Mouse (Mus musculus) forebrain, postnatal 0 days (tissue): ENCODE results near the gene Zfp148. TPM values are rescaled to one million over a fixed set of nuclear protein-coding genes. Genes with fewer than 3 reads are reported as not detected.
A peak's percentile ranks its signal among the peaks of the same experiment; 100 is the strongest.

Experiments used
- ATAC-seq: fragments of 200-750 bp; cut with Nextera tagmentation; 2 replicates; pipeline ENCODE4 v1.8.0; 2017; ENCODE audit warnings: mild to moderate bottlenecking, moderate library complexity
- DNase-seq: peaks from one replicate; pipeline ENCODE4 v3.0.0-alpha.2; 2015
- H3K27ac ChIP-seq: fragments of 300-500 bp; sonication (generic); 2 replicates; pipeline ENCODE4 v1.5.1; 2014; ENCODE audit warnings: low read depth, mild to moderate bottlenecking, antibody characterized with exemption, low read length, moderate library complexity, mixed read lengths
- H3K27me3 ChIP-seq: fragments of 300-500 bp; sonication (generic); 2 replicates; pipeline ENCODE4 v1.6.1; 2014; ENCODE audit warnings: mild to moderate bottlenecking, low read length, mixed read lengths; ENCODE audit not compliant: insufficient read depth
- H3K36me3 ChIP-seq: fragments of 300-500 bp; sonication (generic); 2 replicates; pipeline ENCODE4 v1.6.1; 2014; ENCODE audit warnings: mild to moderate bottlenecking, moderate library complexity; ENCODE audit not compliant: insufficient read depth
- H3K4me1 ChIP-seq: fragments of 300-500 bp; sonication (generic); 2 replicates; pipeline ENCODE4 v1.6.1; 2014; ENCODE audit warnings: antibody characterized with exemption; ENCODE audit not compliant: insufficient read depth
- H3K4me2 ChIP-seq: fragments of 300-500 bp; sonication (generic); 2 replicates; pipeline ENCODE4 v1.6.1; 2014; ENCODE audit warnings: low read depth, mild to moderate bottlenecking, moderate library complexity
- H3K4me3 ChIP-seq: fragments of 300-500 bp; sonication (generic); 2 replicates; pipeline ENCODE4 v1.5.1; 2014; ENCODE audit warnings: low read depth, low read length, mixed read lengths
- H3K9ac ChIP-seq: fragments of 300-500 bp; sonication (generic); 2 replicates; pipeline ENCODE4 v1.6.1; 2014; ENCODE audit warnings: mild to moderate bottlenecking
- H3K9me3 ChIP-seq: fragments of 300-500 bp; sonication (generic); 2 replicates; pipeline ENCODE4 v1.6.1; 2016; ENCODE audit warnings: low read length
- CTCF ChIP-seq: sonication (generic); IDR thresholded peaks from 2 replicates; pipeline ENCODE4 v1.5.1; 2016; ENCODE audit warnings: antibody characterized with exemption, control low read depth, low read depth
- WGBS: fragments of 180-500 bp; shearing (Covaris S2); extraction: QIAGEN DNeasy Blood & Tissue Kit; methylation state at CpG from one replicate; pipeline ENCODE4 v1.1.7; 2014; 5-methylcytosine and 5-hydroxymethylcytosine counted together
- polyA plus RNA-seq: library from polyadenylated mRNA; unstranded; fragments of >200 nt; fragmentation: Nextera tagmentation; extraction: Ambion mirVana; gene quantifications from 2 replicates; pipeline ENCODE4 v1.2.1, GENCODE M21; 2015
- total RNA-seq: library from RNA; depleted of rRNA; stranded (reverse); fragments of >200 nt; gene quantifications from 2 replicates; pipeline ENCODE4 v1.2.3, GENCODE M21; 2014

Zfp148 gene
- total and polyA plus RNA-seq, 2 experiments from 2014 or later, result 54.0 to 59.2 TPM

DNA sequence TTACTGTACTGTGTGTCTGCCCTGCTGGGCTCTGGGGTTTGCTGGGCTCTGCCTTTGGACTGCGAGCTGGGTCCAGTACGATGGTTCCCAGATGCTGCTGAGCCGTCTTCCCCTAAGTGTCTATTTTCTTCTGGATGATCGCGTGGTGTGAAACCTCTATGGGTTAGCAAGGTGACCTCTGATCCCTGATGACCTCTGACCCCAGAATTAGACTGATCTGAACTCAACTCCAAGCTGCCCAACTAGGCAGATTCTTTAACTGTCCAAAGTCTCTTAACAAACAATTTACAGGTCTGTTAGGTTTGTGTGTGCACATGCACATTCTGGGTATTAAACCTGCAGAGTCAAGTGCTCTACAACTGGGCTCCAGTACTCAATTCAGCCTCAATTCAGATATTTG lies 37.5 kb upstream of the Zfp148 start:
- Histone ChIP-seq H3K36me3 (no peaks in the 10 kb centered on the region), H3K9me3 (no peaks in the 10 kb centered on the region)

DNA sequence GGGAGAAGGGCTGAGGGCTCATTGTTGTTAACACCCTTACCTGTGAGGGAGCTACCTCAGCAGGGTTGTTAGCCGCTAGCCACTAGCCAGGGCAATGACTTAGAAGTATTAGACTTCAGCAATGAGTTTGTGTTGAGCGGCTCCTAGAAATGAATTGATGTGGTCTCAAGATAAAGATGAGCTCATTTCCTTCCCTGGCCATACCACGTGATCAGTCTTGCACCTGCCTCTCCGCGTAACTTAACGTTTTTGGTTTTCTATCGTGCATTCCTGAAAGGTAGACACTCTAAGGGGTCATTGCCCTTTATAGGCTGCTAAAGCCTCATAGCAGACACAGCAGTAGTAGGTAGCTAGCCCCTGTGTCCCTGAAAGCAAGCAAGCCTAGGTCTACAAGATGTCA lies 37.0 kb upstream of the Zfp148 start:
- 90% methylated on average over 7 of the region's 7 CpGs for WGBS
- H3K27me3 ChIP-seq, result no peaks in the 10 kb centered on the region
- no peak for TF ChIP-seq CTCF
- no peak overlapping the region for H3K4me2 ChIP-seq
- H3K4me3 ChIP-seq, result no peak overlapping the region
- no peaks in the 10 kb centered on the region for H3K9me3 ChIP-seq
- no peak for ATAC-seq
- H3K27ac ChIP-seq, result no peak overlapping the region
- DNase-seq, result no peak
- H3K36me3 ChIP-seq, result no peaks in the 10 kb centered on the region
- no peak overlapping the region for H3K9ac ChIP-seq
- no peaks in the 10 kb centered on the region for H3K4me1 ChIP-seq

More for the DNA sequence above, 37.5 kb upstream of the Zfp148 start:
- no peak overlapping the region for H3K4me2 ChIP-seq
- no peaks in the 10 kb centered on the region for H3K27me3 ChIP-seq
- no peak overlapping the region for H3K27ac ChIP-seq
- H3K9ac ChIP-seq, result no peak overlapping the region
- ATAC-seq, result no peak
- no peak for DNase-seq
- H3K4me1 ChIP-seq, result no peaks in the 10 kb centered on the region
- 85% methylated on average over 5 of the region's 5 CpGs for WGBS
- no peak for TF ChIP-seq CTCF
- H3K4me3 ChIP-seq, result no peak overlapping the region

DNA sequence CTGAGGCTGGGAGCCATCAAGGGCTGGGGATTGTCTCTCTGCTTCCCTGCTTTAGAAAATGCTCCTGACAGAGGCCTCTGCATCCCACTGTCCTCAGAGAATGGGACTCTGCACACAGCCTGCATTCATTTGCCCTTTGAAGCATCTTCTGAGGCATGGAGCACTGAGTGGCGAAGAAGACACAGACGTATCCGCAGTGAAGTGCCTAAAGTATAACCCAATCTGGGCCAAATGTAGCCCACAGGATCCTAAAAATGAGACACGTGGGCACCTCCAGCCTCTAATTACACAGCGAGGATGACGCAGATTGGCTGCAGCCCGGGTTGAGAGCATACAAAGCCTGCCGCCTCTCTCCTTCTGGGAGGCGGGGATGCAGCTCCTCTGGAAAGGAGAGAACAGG lies 36.3 kb upstream of the Zfp148 start:
- 32% methylated on average over 9 of the region's 9 CpGs for WGBS
- no peak overlapping the region for H3K4me3 ChIP-seq
- no peaks in the 10 kb centered on the region for H3K9me3 ChIP-seq
- DNase-seq (peak; percentile 63), ATAC-seq (peak; percentile 84)
- no peak overlapping the region for H3K4me2 ChIP-seq
- H3K36me3 ChIP-seq, result no peaks in the 10 kb centered on the region
- no peaks in the 10 kb centered on the region for H3K27me3 ChIP-seq
- no peak overlapping the region for H3K9ac ChIP-seq
- H3K4me1 ChIP-seq, result no peaks in the 10 kb centered on the region
- H3K27ac ChIP-seq, result peak overlapping the region; percentile 50
- TF ChIP-seq CTCF, result no peak

DNA sequence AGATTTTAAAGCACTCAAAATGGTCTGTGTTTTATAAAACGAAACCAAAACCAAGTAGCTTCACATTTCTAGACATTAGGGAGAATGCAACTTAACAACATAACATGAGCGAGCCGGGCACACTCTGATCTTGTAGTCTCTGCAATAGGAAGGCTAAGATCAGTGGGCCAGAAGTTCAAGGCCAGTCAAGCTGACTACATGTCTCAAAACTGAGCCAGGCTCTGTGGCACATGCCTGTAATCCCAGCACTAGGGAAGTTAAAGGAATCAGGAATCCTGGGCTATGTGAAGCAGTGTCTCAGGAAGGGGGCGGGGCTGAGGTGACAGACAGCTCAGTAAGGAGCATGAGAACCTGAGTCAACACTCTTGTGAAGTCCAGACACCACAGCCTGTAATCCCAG lies 35.8 kb upstream of the Zfp148 start:
- H3K9ac ChIP-seq, result no peak overlapping the region
- H3K4me2 ChIP-seq, result no peak overlapping the region
- H3K27me3 ChIP-seq, result no peaks in the 10 kb centered on the region
- no peak for DNase-seq
- no peak overlapping the region for H3K4me3 ChIP-seq
- no peak for TF ChIP-seq CTCF
- no peak; the same call in 1 of the 2 replicates for ATAC-seq
- no peaks in the 10 kb centered on the region for H3K4me1 ChIP-seq
- WGBS, result 81% methylated on average over 4 of the region's 4 CpGs
- H3K27ac ChIP-seq, result no peak overlapping the region
- no peaks in the 10 kb centered on the region for H3K36me3 ChIP-seq
- no peaks in the 10 kb centered on the region for H3K9me3 ChIP-seq

GRCm38 (mm10) chr16:33346376-33346775 lies 34.3 kb upstream of the Zfp148 start:
- H3K9ac ChIP-seq, result no peak overlapping the region
- no peaks in the 10 kb centered on the region for H3K36me3 ChIP-seq
- DNase-seq, result no peak
- no peak overlapping the region for H3K4me2 ChIP-seq
- ATAC-seq, result no peak
- no peaks in the 10 kb centered on the region for H3K9me3 ChIP-seq
- TF ChIP-seq CTCF, result no peak
- no peaks in the 10 kb centered on the region for H3K27me3 ChIP-seq
- H3K27ac ChIP-seq, result no peak overlapping the region
- no peak overlapping the region for H3K4me3 ChIP-seq
- H3K4me1 ChIP-seq, result no peaks in the 10 kb centered on the region
- WGBS, result 75% methylated on average over 3 of the region's 3 CpGs

GRCm38 (mm10) chr16:33347134-33347533 lies 33.5 kb upstream of the Zfp148 start:
- ATAC-seq (no peak), DNase-seq (no peak)
- H3K36me3 ChIP-seq, result no peaks in the 10 kb centered on the region
- H3K27me3 ChIP-seq, result no peaks in the 10 kb centered on the region
- H3K4me3 ChIP-seq, result no peak overlapping the region
- H3K27ac ChIP-seq, result no peak overlapping the region
- no peak overlapping the region for H3K9ac ChIP-seq
- TF ChIP-seq CTCF, result no peak
- 66% methylated on average over 5 of the region's 5 CpGs for WGBS
- no peak overlapping the region for H3K4me2 ChIP-seq
- H3K9me3 ChIP-seq, result no peaks in the 10 kb centered on the region
- H3K4me1 ChIP-seq, result no peaks in the 10 kb centered on the region

DNA sequence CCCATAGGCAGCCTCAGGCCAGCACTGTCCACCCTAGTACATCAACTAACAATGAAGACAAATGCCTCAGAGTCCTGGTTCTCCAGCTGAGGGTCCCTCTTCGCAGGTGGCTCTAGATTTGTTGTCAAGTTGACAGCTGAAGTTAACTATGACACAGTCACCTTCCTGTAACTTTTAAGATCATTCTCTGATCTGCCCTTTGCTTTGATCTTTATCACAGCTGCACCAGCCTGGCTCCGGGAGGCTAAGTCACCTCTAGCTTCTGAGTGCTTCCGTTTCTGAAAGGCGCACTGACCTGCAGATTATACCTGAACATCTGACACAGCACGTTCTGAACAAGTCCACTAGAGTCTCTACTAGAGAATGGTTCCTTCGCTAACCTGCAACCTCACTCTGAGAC lies 22.8 kb upstream of the Zfp148 start:
- ATAC-seq (no peak), DNase-seq (no peak)
- Histone ChIP-seq H3K27me3 (no peaks in the 10 kb centered on the region), H3K9me3 (no peaks in the 10 kb centered on the region), H3K4me2 (no peak overlapping the region), H3K27ac (no peak overlapping the region), H3K9ac (no peak overlapping the region), H3K36me3 (no peaks in the 10 kb centered on the region), H3K4me3 (no peak overlapping the region), H3K4me1 (no peaks in the 10 kb centered on the region)
- WGBS, result 88% methylated on average over 6 of the region's 6 CpGs
- TF ChIP-seq CTCF, result no peak

DNA sequence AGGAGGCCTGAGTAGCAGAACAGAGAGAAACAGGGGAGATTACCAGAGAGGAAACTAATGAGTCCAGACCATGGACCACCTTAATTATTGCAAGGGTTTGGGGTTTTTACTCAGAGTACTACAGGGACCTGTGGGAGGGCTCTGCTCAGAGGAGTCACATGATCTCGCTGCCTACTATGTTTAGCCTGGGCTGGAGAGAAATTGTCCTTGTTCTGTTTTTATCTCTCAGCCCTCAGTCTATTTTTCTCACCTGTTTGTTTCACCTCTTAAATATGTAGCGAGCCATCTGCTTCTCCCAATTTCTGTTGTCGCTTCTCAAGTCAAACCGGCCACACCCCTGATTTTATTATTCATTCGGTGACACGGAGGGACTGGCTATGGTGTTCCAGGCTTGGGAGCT lies 14.9 kb upstream of the Zfp148 start:
- no peak for DNase-seq
- ATAC-seq, result no peak
- Histone ChIP-seq H3K4me2 (no peak overlapping the region), H3K36me3 (no peaks in the 10 kb centered on the region), H3K9ac (no peak overlapping the region), H3K9me3 (no peaks in the 10 kb centered on the region), H3K4me3 (no peak overlapping the region), H3K27me3 (no peaks in the 10 kb centered on the region), H3K4me1 (no peaks in the 10 kb centered on the region), H3K27ac (no peak overlapping the region)
- 85% methylated on average over 6 of the region's 6 CpGs for WGBS
- no peak for TF ChIP-seq CTCF
